Mouse (Mus musculus) testis, adult 2 months (tissue): ENCODE data around the gene Yipf2.

Experiments used
- CTCF ChIP-seq: fragments of 200-500 bp; IDR thresholded peaks from 2 replicates; pipeline ENCODE4 v1.5.1; 2012; ENCODE audit warnings: low read depth, mild to moderate bottlenecking, inconsistent platforms, low read length, moderate library complexity; ENCODE audit not compliant: control insufficient read depth, insufficient read depth, insufficient replicate concordance
- POLR2A ChIP-seq: fragments of 200-500 bp; IDR thresholded peaks from 2 replicates; pipeline ENCODE4 v1.6.1; 2012; ENCODE audit warnings: low read depth, mild to moderate bottlenecking, inconsistent platforms, low read length, moderate library complexity; ENCODE audit not compliant: control insufficient read depth

DNA sequence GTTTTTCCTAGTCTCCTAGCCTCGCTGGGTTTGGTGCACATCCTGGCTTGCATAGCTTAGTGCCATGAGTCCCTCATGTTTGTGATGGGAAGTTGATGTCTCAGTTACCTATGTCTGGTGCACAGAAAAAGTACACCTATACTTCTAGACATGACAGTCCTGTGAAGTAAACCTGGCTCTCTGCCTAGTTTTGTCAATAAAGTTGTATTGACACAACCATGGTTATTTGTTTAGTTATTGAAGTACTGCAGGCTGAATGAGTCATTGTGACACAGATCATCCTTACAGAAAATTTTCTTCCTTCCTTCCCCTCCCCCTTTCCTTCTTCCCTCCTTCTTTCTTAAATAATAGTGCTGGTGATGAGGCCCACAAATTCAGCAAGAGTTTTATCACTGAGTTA is 28.2 kb downstream of the Yipf2 start:
- no peak for TF ChIP-seq POLR2A
- TF ChIP-seq CTCF = no peak
